Mouse (Mus musculus) heart, postnatal 0 days (tissue): ENCODE measurements around the gene Esrrg.

Experiments
- CTCF ChIP-seq: IDR thresholded peaks from 2 replicates; pipeline ENCODE4 v1.5.1; 2016; ENCODE audit warnings: antibody characterized with exemption, control low read depth, low read depth
- EP300 ChIP-seq: IDR thresholded peaks from 2 replicates; pipeline ENCODE4 v1.6.1; 2016; ENCODE audit warnings: antibody characterized with exemption, low read depth

DNA sequence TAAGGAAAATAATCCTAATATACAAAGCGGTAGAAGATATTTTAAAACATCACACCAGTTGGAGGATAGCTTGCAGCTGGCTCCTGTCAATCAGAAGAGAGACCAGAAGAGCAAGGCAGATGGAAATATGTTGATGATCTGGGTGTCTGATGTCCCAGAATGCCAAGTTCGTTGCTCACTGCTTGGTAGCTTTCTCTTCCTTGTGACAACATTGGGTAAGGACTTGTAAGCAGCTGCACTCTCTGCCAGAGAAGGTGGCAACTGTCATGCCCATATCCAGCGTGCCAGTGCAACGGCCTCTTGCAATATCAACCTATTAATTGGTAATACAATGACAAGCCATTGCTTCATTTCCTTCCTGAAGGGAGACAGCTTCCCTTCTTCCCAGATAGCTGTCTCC lies 296.1 kb downstream of the Esrrg start:
- TF ChIP-seq CTCF = no peak
- TF ChIP-seq EP300 = no peak
